Mouse (Mus musculus): ENCODE measurements around the gene Dglucy.

GRCm38 (mm10) chr12:100757427-100757826 is 21.4 kb upstream of the Dglucy start:
- TF ChIP-seq CTCF (IDR thresholded peaks at IDR 0.05; ENCODE audit: low read depth) (no peak), EP300 (IDR thresholded peaks at IDR 0.05; ENCODE audit: low read depth) (no peak)
